Mouse (Mus musculus): ENCODE measurements around the gene Zfp9.

- TF ChIP-seq CTCF (IDR thresholded peaks at IDR 0.05; ENCODE audit: low read depth) (no peak), EP300 (IDR thresholded peaks at IDR 0.05; ENCODE audit: low read depth) (no peak)
Observed at GRCm38 (mm10) chr6:118431502-118431901, 47.6 kb downstream of the Zfp9 start.
